Mouse (Mus musculus) layer of hippocampus, postnatal 36 days (tissue): ENCODE data around the gene Morn4. TPM values are rescaled to one million over a fixed set of nuclear protein-coding genes. Genes with fewer than 3 reads are reported as not detected.

Source experiments
- DNase-seq, 2 experiments: peaks; one replicate each; pipeline ENCODE4 v3.0.0; 2022
- total RNA-seq, 2 experiments: library from RNA; stranded (reverse); gene quantifications; 2 replicates each; pipeline ENCODE4 v1.2.3; 2021

Gene Morn4
- total RNA-seq = 10 to 100 TPM; 63.5 to 69.2 TPM

- peak; percentile 92 to 93 for DNase-seq
Observed at GRCm38 (mm10) chr19:42086166-42086565, at the start of gene Morn4. Gene Morn4, minus strand, starts transcription at chr19:42086357.

- DNase-seq = no peak
Observed at GRCm38 (mm10) chr19:42135070-42135469, 48.9 kb upstream of the Morn4 start.

DNA sequence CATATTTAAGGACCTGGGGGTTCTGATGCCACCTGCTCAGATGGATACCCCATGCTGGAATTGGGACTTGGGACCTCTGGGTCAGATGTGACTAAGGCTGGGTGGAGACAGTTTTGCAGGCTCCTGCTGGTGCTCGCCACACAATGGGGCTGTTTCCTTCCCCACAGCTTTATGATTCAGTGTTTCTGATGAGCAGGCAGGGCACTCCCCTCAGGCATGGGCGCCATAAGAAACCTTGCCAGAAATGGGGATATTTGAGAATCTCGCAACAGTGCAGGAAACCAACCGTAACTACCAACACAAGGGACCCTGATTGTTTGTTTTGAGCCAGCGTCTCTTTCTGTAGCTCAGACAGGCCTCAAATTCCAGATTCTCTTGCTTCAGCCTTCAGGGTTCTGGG is 44.9 kb upstream of the Morn4 start:
- DNase-seq = no peak

DNA sequence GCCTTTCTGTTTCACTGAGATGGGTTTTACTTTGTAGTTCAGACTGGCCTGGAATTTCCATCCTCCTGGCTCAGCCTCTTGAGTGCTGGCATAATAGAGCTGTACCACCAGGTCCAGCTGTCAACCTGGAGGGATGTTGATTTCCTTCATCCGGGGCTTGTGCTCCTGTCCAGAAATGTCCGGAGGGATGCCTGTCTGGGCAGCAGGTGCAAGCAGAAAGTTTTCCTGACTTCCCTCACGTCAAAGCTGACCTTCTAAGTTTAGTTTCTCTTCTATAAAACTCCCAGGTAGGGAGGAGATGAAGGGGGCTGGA is 44.1 kb upstream of the Morn4 start:
- no peak for DNase-seq

- DNase-seq = no peak
Observed at GRCm38 (mm10) chr19:42129509-42130293, 43.5 kb upstream of the Morn4 start.

DNA sequence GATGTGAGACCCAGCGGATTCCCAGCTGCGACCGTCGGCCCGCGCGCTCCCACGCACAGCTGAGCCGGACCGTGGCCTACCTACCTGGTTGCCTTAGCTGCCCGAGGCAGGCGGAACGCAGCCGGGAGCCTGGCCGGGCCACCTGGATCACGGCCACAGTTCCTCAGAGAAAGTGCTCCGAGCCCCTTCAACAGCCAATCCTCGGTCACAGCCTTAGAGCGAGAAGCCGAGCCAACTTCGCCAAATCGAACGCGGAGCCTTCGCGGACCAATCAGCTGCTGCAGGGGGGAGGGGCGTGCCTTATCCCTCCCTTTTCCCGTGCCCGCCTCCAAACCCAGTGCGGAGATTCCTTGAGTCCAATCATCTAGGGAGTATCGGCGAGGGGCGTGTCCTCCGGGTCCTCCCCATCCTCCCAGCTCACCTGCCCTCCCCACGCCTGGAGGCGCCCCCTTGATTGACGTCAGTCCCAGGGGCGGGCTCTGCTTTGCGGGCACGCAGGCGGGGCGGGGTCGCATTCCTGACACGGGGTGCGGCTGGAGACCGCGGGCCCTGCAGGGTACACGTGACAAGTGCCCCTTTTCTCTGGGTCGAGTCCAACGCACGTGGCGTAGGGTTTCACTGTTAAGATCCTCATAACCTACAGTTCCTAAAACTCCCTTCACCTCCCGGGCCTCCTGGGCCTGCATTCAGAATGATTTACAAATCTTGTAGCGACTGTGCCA is 42.8 kb upstream of the Morn4 start, which contains the start of gene Avpi1:
Avpi1 (minus strand) TSS at position 273 of the 722 bp plus-strand sequence.
- peak; percentile 96 to 97 for DNase-seq

- DNase-seq = no peak
Observed at GRCm38 (mm10) chr19:42128052-42128740, 42.0 kb upstream of the Morn4 start.

GRCm38 (mm10) chr19:42127024-42127423 is 40.9 kb upstream of the Morn4 start:
- no peak for DNase-seq

DNA sequence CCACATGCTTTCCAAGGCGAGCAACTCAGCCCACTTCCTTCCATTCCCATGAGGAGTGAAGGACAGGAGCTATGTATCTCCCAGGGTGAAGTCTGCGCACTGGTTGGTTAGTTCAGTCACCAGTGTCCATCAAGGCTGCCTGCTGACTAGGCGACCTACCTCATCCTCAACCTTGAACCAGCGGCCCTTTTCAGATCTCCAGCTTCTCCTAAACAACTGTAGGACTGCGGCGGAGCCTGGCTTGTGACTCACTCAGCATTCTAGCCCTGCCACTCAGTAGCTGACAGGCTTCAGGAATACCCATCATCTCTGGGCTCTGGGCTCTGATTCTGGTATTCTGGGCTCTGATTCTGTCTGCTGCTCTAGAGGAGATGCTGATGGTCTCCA is 40.1 kb upstream of the Morn4 start:
- DNase-seq = no peak

GRCm38 (mm10) chr19:42125501-42126218 is 39.5 kb upstream of the Morn4 start:
- DNase-seq = no peak

- DNase-seq = no peak
Observed at GRCm38 (mm10) chr19:42124684-42125083, 38.5 kb upstream of the Morn4 start.

GRCm38 (mm10) chr19:42120451-42120850 is 34.3 kb upstream of the Morn4 start:
- DNase-seq = no peak

GRCm38 (mm10) chr19:42118596-42118995 is 32.4 kb upstream of the Morn4 start:
- no peak for DNase-seq

DNA sequence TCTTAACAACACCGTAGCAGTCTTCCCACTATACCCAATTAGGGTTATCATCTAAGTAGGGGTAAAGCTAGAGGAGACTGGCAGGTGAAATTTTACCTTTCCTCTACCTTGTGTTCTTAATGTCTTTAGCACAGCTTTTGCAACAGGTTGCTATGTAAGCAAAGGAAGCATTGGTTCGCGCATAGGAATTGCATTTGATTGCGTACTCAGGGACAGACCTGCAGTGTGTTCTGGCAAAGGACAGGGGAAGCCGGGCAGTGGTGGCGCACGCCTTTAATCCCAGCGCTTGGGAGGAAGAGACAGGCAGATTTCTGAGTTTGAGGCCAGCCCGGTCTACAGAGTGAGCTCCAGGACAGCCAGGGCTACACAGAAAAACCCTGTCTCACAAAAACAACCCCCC is 32.0 kb upstream of the Morn4 start:
- DNase-seq = no peak

- no peak for DNase-seq
Observed at GRCm38 (mm10) chr19:42115783-42116335, 29.7 kb upstream of the Morn4 start.

GRCm38 (mm10) chr19:42104681-42105080 is 18.5 kb upstream of the Morn4 start:
- DNase-seq = no peak

GRCm38 (mm10) chr19:42099406-42099805 is 13.2 kb upstream of the Morn4 start:
- no peak for DNase-seq

- DNase-seq = no peak
Observed at GRCm38 (mm10) chr19:42090637-42091141, 4.5 kb upstream of the Morn4 start.

- DNase-seq = peak; percentile 99
Observed at GRCm38 (mm10) chr19:42089748-42090595, 3.8 kb upstream of the Morn4 start, which contains the start of gene Pi4k2a. Gene Pi4k2a, plus strand, starts transcription at chr19:42090470.

DNA sequence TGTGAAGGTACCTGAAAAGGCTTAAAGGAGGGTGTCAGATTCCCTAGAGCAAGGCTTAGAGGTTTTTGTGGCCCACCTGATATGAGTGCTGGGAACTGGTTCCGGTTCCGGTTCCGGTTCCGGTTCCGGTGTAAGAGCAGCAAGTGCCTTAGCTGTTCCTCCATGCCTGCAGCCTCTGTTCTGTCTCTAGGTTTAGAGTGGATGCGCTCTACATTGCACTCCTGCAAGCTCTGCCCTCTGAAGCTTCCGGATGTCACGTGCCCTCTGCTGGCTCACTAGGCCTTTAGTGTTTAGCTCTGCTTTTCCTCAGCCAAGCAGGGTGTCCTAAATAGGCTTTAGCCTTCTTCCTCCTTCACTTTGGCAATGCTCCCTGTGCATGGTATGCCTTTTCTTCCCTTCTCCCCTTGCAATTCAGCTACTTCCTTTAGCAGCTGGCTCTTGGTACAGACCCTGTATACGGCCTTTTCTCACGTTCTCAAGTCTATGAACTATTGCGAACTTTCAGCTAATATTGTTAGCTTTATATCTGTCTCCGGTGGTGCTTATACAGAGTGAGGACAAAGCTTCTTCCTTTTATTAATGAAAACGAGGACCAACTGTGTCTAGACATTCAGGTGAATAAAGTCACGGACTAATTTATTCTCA is 3.1 kb upstream of the Morn4 start:
- DNase-seq = peak; percentile 36 to 49

DNA sequence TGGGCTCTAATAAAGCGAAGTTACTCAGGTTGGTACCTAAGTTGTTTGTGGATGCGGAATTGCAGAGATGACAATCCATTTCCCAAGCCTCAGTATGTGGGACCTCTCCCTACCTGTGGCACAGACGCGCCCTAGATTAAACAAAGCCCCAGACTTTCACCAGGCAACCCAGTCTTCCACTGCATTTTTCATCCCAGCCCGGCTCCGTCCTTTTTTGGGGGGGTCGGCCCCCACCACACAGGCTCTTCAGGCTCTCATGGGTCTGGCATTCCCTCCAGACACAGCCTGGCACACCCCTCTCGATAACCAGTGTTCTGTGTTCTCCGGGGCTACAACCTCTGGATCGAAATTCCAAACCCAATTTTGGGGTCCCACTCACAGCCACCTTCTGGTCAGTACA is 467 bp downstream of the Morn4 start:
- no peak for DNase-seq
